Comparison of ENCODE assay signal across 24 mouse cellular contexts in the genomic region with DNA sequence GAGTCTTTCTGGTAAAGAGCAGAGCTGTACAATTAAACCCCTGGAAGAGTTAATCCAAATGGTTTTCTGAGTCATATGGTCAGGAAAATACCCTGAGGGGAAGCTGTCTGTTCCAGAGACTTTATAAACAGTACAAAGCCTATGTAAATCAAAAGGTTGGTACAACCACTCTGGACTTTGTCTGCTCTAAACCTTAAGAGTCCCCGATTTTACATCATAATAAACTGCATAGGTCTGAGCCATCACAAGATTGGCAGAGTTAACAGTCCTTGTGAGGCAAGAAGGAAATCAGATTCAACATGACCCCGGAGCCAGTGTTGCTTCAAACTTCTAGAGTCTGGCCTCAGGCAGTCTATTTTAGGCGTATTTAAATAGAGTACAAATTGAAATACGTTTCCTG.
"Had no signal": no experiment of that assay in that cellular context is flagged by ENCODE, and none has a peak within 500 bp of the region (broad histone marks: within the 10 kb centered on the region; RNA-seq: fewer than 3 reads in every experiment).

No protein-coding gene starts in this region.

- H3K9ac ChIP-seq: kidney, embryonic 15.5 days; limb, embryonic 13.5 days; liver, embryonic 12.5 days; liver, embryonic 15.5 days; lung, embryonic 15.5 days; midbrain, embryonic 13.5 days; neural tube, embryonic 12.5 days; neural tube, embryonic 15.5 days had no signal

- DNase-seq: kidney, postnatal 10 days; kidney, postnatal 36 days; liver; lung, adult 18-20 months; lung, postnatal 10 days; lung, postnatal 36 days; right cerebral cortex, adult 18-20 months; right cerebral cortex, postnatal 14 days; right cerebral cortex, postnatal 4 days; thymus, adult 2 months; thymus, postnatal 14 days; thymus, postnatal 4 days had no signal

- H3K27ac ChIP-seq: kidney, embryonic 15.5 days; limb, embryonic 10.5 days; limb, embryonic 13.5 days; liver, embryonic 12.5 days; liver, embryonic 15.5 days; lung, embryonic 15.5 days; midbrain, embryonic 10.5 days; midbrain, embryonic 13.5 days; neural tube, embryonic 12.5 days; neural tube, embryonic 15.5 days; stomach, postnatal 0 days had no signal

- H3K27me3 ChIP-seq: kidney, embryonic 15.5 days; limb, embryonic 13.5 days; liver, embryonic 12.5 days; liver, embryonic 15.5 days; lung, embryonic 15.5 days; megakaryocyte, embryonic 14.5 days; midbrain, embryonic 13.5 days; neural tube, embryonic 12.5 days; neural tube, embryonic 15.5 days had no signal

- H3K4me2 ChIP-seq: kidney, embryonic 15.5 days; limb, embryonic 13.5 days; liver, embryonic 12.5 days; liver, embryonic 15.5 days; lung, embryonic 15.5 days; midbrain, embryonic 13.5 days; neural tube, embryonic 12.5 days; neural tube, embryonic 15.5 days had no signal

- ATAC-seq: liver, embryonic 12.5 days; midbrain, embryonic 13.5 days had no signal

- H3K4me1 ChIP-seq: kidney, embryonic 15.5 days; limb, embryonic 10.5 days; limb, embryonic 13.5 days; liver, embryonic 12.5 days; liver, embryonic 15.5 days; lung, embryonic 15.5 days; megakaryocyte, embryonic 14.5 days; midbrain, embryonic 10.5 days; midbrain, embryonic 13.5 days; neural tube, embryonic 12.5 days; neural tube, embryonic 15.5 days had no signal

- H3K36me3 ChIP-seq: kidney, embryonic 15.5 days; limb, embryonic 10.5 days; limb, embryonic 13.5 days; liver, embryonic 12.5 days; liver, embryonic 15.5 days; lung, embryonic 15.5 days; midbrain, embryonic 10.5 days; midbrain, embryonic 13.5 days; neural tube, embryonic 12.5 days; neural tube, embryonic 15.5 days had no signal

- H3K4me3 ChIP-seq: kidney, embryonic 15.5 days; limb, embryonic 10.5 days; limb, embryonic 13.5 days; liver, embryonic 12.5 days; liver, embryonic 15.5 days; lung, embryonic 15.5 days; megakaryocyte, embryonic 14.5 days; midbrain, embryonic 10.5 days; midbrain, embryonic 13.5 days; neural tube, embryonic 12.5 days; neural tube, embryonic 15.5 days had no signal

- H3K9me3 ChIP-seq: kidney, embryonic 15.5 days; limb, embryonic 10.5 days; limb, embryonic 13.5 days; liver, embryonic 12.5 days; liver, embryonic 15.5 days; lung, embryonic 15.5 days; megakaryocyte, embryonic 14.5 days; midbrain, embryonic 10.5 days; midbrain, embryonic 13.5 days; neural tube, embryonic 12.5 days; neural tube, embryonic 15.5 days had no signal
